Mouse (Mus musculus) E14TG2a.4 (cell line): ENCODE results near the gene Gm8108.
"Not testable (repeated sequence)": the region's sequence is repeated elsewhere in the genome, so short reads cannot be mapped to it uniquely, and the experiment has no call there.

Source experiments
- H3K27me3 ChIP-seq: 2 replicates; pipeline ENCODE4 v1.6.1; 2014; ENCODE audit warnings: low read length, control low read depth; ENCODE audit not compliant: insufficient read depth
- H3K36me3 ChIP-seq: 2 replicates; pipeline ENCODE4 v1.6.1; 2014; ENCODE audit warnings: low read length, control low read depth; ENCODE audit not compliant: insufficient read depth
- H3K4me1 ChIP-seq: replicated peaks from 2 replicates; pipeline ENCODE4 v1.6.1; 2014; ENCODE audit warnings: low read depth, low read length, control low read depth
- H3K4me3 ChIP-seq: replicated peaks from 2 replicates; pipeline ENCODE4 v1.5.1; 2014; ENCODE audit warnings: mild to moderate bottlenecking, low read length
- H3K9me3 ChIP-seq: 2 replicates; pipeline ENCODE4 v1.6.1; 2014; ENCODE audit warnings: low read length, control low read depth

Gm8108 gene

GRCm38 (mm10) chr14:4110426-4110825, at the start of gene Gm8108:
TSS of gene Gm8108 (plus strand) at chr14:4110526.
- not testable (repeated sequence) for H3K36me3 ChIP-seq, H3K27me3 ChIP-seq, H3K4me1 ChIP-seq, H3K9me3 ChIP-seq
- peak within 1 kb of the TSS; percentile 71 for H3K4me3 ChIP-seq

GRCm38 (mm10) chr14:4083820-4084219, 26.5 kb upstream of the Gm8108 start, which contains the start of gene Gm3115:
TSS of gene Gm3115 (plus strand) at chr14:4084120.
- not testable (repeated sequence) for H3K9me3 ChIP-seq, H3K27me3 ChIP-seq, H3K36me3 ChIP-seq, H3K4me3 ChIP-seq, H3K4me1 ChIP-seq

GRCm38 (mm10) chr14:4141646-4142045, 31.3 kb downstream of the Gm8108 start:
- H3K27me3 ChIP-seq, H3K36me3 ChIP-seq, H3K4me3 ChIP-seq, H3K4me1 ChIP-seq, H3K9me3 ChIP-seq: not testable (repeated sequence)

- not testable (repeated sequence) for H3K4me1 ChIP-seq, H3K27me3 ChIP-seq, H3K4me3 ChIP-seq, H3K36me3 ChIP-seq, H3K9me3 ChIP-seq
Measured at GRCm38 (mm10) chr14:4164730-4165129, 54.4 kb downstream of the Gm8108 start, which contains the start of gene Gm3127. TSS of gene Gm3127 (plus strand) at chr14:4165030.

- H3K4me1 ChIP-seq, H3K4me3 ChIP-seq, H3K27me3 ChIP-seq, H3K36me3 ChIP-seq, H3K9me3 ChIP-seq: not testable (repeated sequence)
Measured at GRCm38 (mm10) chr14:4182030-4182429, 71.7 kb downstream of the Gm8108 start.
